Mouse (Mus musculus): Measurements from ENCODE around the gene Prkce.

Gene Prkce

GRCm38 (mm10) chr17:86637311-86637710 is 469.7 kb downstream of the Prkce start:
- DNase-seq (ENCODE audit: low read depth) = no peak

DNA sequence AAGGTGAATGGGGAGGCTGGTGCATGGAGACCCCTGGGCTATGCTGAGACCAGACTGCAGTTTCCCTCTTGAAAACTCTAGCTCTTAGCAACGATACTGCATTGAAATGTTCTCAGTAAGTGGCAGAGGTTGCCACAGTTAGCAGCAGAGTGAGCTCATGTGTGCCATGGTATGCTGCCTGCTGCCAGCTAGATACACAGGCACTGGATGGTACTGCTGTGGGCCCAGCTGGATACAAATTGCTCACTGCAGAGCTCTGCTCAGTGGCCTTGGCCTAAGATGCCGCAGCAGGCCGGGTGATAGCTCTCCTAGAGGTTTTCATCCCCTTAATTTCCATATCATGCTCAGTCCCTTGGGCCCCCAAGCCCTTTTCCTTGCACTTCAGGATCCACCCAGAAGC is 471.7 kb downstream of the Prkce start:
- DNase-seq (ENCODE audit: low read depth) = no peak

DNA sequence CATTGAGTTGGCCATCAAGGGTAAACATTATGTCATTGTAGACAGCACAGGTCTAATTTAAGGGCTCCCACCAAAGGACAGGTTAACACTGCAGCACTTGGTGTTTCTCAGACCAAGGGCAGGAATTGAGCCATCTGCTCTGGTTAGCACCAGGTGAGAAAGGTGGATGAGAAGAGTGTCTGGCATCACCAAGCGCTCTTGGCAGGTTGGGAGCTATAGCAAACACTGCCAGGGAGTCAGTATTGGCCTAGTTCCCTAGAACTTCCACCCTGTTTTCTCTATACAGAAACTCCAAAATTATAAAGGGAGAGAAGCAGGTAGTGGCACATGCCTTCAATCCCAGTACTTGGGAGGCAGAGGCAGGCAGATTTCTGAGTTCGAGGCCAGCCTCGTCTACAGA is 479.6 kb downstream of the Prkce start:
- DNase-seq (ENCODE audit: low read depth) = no peak

- no peak for DNase-seq (ENCODE audit: low read depth)
Measured at GRCm38 (mm10) chr17:86648856-86649435, 481.4 kb downstream of the Prkce start.

GRCm38 (mm10) chr17:86650241-86650640 is 482.7 kb downstream of the Prkce start:
- no peak for DNase-seq (ENCODE audit: low read depth)

DNA sequence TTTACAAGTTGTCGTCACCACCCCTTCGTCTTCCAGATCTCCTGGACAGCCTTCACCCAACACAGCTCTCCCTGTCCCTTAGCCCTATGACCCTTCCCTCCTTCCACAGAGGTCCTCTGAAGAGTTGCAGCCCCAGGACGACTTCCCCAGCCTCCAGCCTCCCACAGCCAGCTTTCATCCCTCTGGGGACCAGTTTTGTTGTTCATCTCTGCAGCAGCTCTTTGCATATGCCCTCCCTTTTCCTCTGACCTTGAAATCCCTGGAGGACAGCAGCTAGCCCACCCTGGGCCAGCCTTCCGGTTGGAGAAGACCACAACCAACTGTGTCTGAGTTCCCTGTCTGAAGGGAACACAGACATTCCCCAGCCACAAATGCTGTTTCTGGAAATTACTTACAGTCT is 483.5 kb downstream of the Prkce start:
- no peak for DNase-seq (ENCODE audit: low read depth)

DNA sequence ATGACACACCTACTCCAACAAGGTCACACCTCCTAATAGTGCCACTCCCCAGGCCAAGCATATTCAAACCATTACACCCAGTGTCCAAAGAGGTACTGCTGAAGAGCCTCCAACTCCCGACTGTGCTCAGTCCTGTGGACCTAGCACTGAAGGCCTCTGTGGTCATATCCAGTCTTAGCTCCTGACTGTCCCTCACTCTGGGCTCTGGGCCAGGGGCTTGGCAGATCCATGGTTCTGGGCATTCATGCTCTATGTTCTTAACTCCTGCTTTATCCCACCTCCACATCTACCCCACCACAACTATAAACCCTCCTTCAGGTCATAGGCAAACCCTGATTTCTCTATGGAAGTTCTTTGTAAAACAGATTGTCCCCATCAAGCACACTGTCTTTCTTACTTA is 485.2 kb downstream of the Prkce start:
- no peak for DNase-seq (ENCODE audit: low read depth)

DNA sequence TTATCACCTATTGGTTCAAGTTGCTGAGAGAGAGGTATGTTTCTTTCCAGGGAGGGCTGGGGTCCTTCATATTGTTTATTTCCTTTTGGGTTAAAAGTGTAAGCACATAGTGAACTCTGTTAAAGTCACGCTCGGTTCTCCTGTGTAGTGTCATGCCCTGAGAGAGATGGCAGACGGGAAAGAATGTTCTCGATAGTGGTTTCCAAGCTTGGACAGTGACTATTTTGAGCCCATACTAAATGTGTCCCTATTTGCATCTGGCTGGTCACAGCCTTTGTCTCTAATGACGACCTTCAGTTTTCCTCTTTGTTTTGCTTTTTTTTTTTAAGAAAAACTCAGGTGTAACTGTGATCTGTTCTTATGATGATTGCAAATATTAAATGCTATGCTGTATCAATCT is 488.8 kb downstream of the Prkce start:
- no peak for DNase-seq (ENCODE audit: low read depth)

DNA sequence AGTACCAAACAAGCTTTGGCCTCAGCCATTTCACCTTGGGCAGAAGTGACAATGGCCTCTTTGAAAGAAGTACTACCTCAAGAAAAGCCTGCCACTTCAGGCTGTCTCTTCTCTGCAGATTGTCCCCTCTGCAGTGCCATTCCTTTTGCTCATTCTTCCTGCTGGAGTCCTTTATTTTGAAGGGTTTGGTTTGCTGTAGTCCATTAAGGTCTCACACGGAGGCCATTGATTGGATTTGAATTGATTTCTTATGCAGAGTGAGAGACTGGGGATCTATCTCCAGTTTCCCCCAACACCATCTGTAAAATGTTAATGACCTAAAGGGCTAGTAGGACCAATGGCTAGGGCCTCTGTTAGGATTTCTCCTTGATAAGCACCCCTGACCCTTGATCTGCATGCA is 494.7 kb downstream of the Prkce start:
- no peak for DNase-seq (ENCODE audit: low read depth)

GRCm38 (mm10) chr17:86663471-86663870 is 495.9 kb downstream of the Prkce start:
- DNase-seq (ENCODE audit: low read depth) = peak; percentile 32

DNA sequence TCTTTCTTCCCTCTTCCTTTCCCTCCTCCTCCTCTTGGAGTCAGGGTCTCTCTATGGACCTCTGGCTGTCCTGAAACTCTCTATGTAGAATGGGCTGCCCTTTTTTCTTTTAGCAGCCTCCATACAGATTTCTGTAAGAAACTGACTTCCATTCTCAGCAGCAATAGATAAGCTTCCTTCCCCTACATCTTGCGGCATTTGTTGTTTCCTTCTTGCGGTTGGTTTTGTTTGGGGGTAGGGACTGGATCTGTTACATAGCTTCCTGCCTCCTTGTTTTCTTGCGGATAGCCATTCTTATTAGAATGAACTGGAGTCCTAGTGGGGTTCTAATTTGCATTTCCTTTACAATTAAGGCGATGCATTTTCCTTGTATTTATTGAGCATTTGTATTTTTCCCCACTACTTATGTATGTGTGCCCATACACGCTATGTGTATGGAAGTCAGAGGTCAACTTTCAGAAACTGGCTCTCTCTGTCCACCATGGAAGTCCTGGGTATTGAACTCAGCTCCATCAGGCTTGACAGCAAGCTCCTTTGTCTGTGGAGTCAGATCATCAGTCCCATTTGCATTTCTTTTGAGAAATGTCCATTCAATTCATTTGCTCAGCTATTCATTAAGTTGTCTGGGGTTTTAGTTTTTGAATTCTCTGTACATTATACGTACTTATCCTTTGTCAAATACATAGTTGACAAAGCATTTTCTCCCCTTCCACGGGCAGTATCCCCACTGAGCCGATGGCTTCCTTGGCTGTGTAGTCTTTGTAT is 500.4 kb downstream of the Prkce start:
- DNase-seq (ENCODE audit: low read depth) = peak; percentile 68

DNA sequence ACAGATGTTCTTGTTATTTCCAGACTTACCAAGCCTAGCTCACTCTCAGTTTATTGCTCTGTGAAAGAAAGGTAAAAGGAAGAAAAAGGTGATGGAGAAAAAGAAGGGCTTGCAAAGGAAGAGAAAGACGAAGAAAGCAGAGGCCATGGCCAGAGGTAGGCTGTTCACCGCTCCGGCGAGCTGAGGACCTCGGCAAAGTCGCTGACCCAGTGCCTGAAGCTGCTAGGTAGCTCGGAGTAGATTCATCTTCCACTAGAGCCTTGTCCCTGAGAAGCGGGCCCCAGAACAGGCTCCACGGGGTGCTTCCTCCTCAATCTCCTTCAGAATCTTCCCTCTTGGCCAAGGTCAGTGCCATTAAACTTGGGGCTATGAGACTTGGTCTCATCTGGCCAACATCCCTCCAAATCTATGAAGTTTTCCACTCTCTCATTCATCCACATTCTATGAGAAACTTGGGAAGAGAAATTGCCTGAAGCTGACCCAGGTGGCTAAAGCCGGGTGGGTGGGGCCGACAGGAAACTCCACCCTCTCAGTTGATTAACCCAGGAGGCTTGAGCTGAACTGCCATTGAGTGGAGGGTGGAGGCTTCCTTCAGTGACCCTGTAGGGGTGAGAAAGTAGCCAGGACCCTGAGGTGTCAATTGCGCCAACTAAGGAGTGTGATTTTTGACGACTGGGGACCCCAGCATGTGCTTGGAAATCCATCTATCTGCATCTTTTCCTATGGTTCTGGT is 502.2 kb downstream of the Prkce start:
- DNase-seq (ENCODE audit: low read depth) = no peak

GRCm38 (mm10) chr17:86670731-86671130 is 503.1 kb downstream of the Prkce start:
- DNase-seq (ENCODE audit: low read depth) = no peak

DNA sequence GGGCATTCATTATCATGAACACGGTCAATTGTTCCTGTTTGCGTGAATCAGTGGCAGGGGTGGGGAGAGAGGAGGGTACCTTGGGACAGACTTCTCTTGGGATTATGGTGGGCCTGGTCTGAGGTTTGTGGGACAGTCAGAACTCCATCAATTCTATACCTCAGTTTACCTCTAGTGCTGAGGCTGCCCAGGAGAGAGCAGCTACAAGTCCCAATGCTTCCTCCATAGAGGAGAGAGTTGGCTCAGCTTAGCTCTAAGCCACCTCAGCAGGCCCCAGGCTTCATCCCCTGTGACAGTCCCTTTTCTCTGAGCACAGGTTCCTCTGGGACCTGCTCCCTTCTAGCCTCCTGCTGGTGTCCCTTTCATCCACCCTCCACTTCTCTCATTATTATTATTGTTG is 507.4 kb downstream of the Prkce start:
- no peak for DNase-seq (ENCODE audit: low read depth)

GRCm38 (mm10) chr17:86676336-86676735 is 508.8 kb downstream of the Prkce start:
- DNase-seq (ENCODE audit: low read depth) = no peak

DNA sequence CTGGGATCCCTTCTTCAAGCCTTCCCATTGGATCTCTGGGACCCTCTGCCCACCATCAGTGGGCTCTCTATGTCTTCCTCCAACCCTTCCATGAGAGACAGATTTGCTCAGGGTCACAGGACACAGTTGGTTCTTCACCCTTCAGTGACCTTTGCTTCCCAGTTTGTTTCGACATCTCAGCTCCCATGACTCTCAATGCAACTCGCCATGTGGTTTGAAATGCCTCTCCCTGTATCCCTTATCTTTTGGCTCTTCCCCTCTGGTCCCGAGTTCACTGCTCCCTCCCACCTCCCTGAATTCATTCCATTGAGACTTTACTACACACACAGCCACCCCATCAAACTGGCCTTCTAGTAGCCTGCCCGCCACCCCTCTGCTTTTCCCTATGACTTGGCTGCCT is 509.3 kb downstream of the Prkce start:
- DNase-seq (ENCODE audit: low read depth) = no peak

GRCm38 (mm10) chr17:86685263-86685662 is 517.7 kb downstream of the Prkce start:
- DNase-seq (ENCODE audit: low read depth) = no peak

DNA sequence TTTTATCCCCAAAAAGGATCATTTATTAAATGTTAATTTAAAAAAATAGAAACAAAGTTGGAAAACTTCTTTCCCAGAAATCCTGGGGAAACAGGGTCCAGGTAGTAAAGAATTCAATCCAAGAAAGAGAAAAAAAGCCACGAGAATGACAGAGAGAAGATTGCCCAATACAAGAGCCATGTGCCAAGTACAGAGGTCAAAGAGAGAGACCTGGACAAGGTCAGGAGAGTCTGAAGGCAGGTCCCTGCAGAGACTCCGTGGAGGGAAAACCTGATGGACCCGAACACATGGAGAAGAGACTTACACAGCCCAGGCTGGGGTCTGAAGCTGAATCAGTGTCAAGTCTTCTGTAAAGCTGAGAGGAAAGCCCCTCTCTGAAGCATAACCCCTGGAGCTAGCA is 519.4 kb downstream of the Prkce start:
- no peak for DNase-seq (ENCODE audit: low read depth)

- DNase-seq (ENCODE audit: low read depth) = no peak
Measured at GRCm38 (mm10) chr17:86690871-86691390, 523.3 kb downstream of the Prkce start.

DNA sequence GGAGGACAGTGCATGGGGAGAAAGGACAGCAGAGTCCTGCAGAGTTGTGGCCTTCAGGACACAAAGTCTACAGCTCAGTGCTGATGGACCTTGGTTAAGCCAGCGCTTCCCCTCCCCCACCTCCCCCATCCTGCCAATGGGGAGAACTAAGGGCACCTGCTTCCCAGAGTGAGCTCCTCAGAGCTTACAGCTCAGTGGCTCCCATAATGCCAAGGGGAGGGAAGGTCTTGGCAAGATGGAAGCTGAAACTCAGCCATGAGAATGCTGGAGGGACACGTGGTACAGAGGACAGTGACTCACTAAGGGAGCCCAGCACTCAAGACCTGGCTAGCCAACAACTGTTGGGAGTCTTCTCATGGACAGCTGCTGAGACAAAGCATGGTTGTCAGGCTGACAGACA is 530.2 kb downstream of the Prkce start:
- DNase-seq (ENCODE audit: low read depth) = no peak

GRCm38 (mm10) chr17:86703336-86703735 is 535.8 kb downstream of the Prkce start:
- DNase-seq (ENCODE audit: low read depth) = no peak

- DNase-seq (ENCODE audit: low read depth) = no peak
Measured at GRCm38 (mm10) chr17:86705236-86705635, 537.7 kb downstream of the Prkce start.

DNA sequence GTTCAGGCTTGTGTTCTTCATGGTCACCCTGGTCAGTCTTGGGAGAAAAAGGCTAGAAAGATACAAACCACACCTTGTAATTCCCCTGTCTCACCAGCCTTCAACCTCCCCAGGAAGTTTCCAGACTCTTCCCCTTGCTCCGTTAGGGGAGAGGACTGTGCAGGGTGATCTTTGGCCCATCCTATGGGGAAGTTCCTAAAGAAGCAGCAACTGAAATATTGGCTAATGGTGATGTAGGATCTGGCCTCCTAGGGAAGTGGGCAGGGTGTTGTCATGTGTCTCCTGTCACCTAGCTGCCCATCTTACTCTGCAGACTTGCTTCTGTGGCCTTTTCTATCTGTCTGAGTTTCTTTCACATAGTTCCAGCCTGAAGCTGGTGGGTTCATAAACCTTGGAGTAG is 538.9 kb downstream of the Prkce start:
- DNase-seq (ENCODE audit: low read depth) = no peak

All from 416B (cell line).